Mouse (Mus musculus) E14TG2a.4 (cell line): ENCODE data around the gene Usp49.
"Not testable (repeated sequence)": the region's sequence is repeated elsewhere in the genome, so short reads cannot be mapped to it uniquely, and the experiment has no call there.

Experiments
- H3K27me3 ChIP-seq: 2 replicates; pipeline ENCODE4 v1.6.1; 2014; ENCODE audit warnings: low read length, control low read depth; ENCODE audit not compliant: insufficient read depth
- H3K36me3 ChIP-seq: 2 replicates; pipeline ENCODE4 v1.6.1; 2014; ENCODE audit warnings: low read length, control low read depth; ENCODE audit not compliant: insufficient read depth
- H3K4me1 ChIP-seq: replicated peaks from 2 replicates; pipeline ENCODE4 v1.6.1; 2014; ENCODE audit warnings: low read depth, low read length, control low read depth
- H3K4me3 ChIP-seq: replicated peaks from 2 replicates; pipeline ENCODE4 v1.5.1; 2014; ENCODE audit warnings: mild to moderate bottlenecking, low read length
- H3K9me3 ChIP-seq: 2 replicates; pipeline ENCODE4 v1.6.1; 2014; ENCODE audit warnings: low read length, control low read depth
- CTCF ChIP-seq: conservative IDR thresholded peaks from 2 replicates; pipeline ENCODE4 v1.5.1; 2014; ENCODE audit warnings: low read length
- NANOG ChIP-seq: IDR thresholded peaks from 2 replicates; pipeline ENCODE4 v1.6.1; 2014; ENCODE audit warnings: borderline replicate concordance, low read length, mixed read lengths
- POU5F1 ChIP-seq: IDR thresholded peaks from 2 replicates; pipeline ENCODE4 v1.6.1; 2014; ENCODE audit warnings: low read length, borderline replicate concordance

The Usp49 gene

GRCm38 (mm10) chr17:47616652-47617051 is 13.8 kb upstream of the Usp49 start:
- peaks cover 58% of the 10 kb centered on the region for H3K4me1 ChIP-seq
- H3K36me3 ChIP-seq = peaks cover 91% of the 10 kb centered on the region
- no peaks in the 10 kb centered on the region for H3K27me3 ChIP-seq
- no peak overlapping the region for H3K4me3 ChIP-seq
- H3K9me3 ChIP-seq = no peaks in the 10 kb centered on the region
- TF ChIP-seq POU5F1 (no peak), CTCF (no peak)

GRCm38 (mm10) chr17:47617605-47618307 is 12.7 kb upstream of the Usp49 start:
- no peaks in the 10 kb centered on the region for H3K27me3 ChIP-seq
- peaks cover 58% of the 10 kb centered on the region for H3K4me1 ChIP-seq
- H3K4me3 ChIP-seq = no peak overlapping the region
- H3K9me3 ChIP-seq = no peaks in the 10 kb centered on the region
- peaks cover 98% of the 10 kb centered on the region for H3K36me3 ChIP-seq
- no peak for TF ChIP-seq NANOG
- TF ChIP-seq POU5F1 = no peak

- no peaks in the 10 kb centered on the region for H3K9me3 ChIP-seq
- no peak overlapping the region for H3K4me3 ChIP-seq
- H3K4me1 ChIP-seq = peaks cover 57% of the 10 kb centered on the region
- H3K27me3 ChIP-seq = no peaks in the 10 kb centered on the region
- TF ChIP-seq POU5F1 = no peak
- H3K36me3 ChIP-seq = peaks cover 98% of the 10 kb centered on the region
Measured at GRCm38 (mm10) chr17:47618556-47619311, 11.8 kb upstream of the Usp49 start.

GRCm38 (mm10) chr17:47622912-47623554 is 7.5 kb upstream of the Usp49 start:
- Histone ChIP-seq H3K9me3 (no peaks in the 10 kb centered on the region), H3K4me3 (no peak overlapping the region), H3K36me3 (peaks cover 89% of the 10 kb centered on the region), H3K27me3 (no peaks in the 10 kb centered on the region), H3K4me1 (peaks cover 54% of the 10 kb centered on the region)
- TF ChIP-seq POU5F1 (no peak), NANOG (no peak), CTCF (no peak)

- Histone ChIP-seq H3K4me1 (peaks cover 56% of the 10 kb centered on the region), H3K36me3 (peaks cover 74% of the 10 kb centered on the region)
- H3K27me3 ChIP-seq, H3K9me3 ChIP-seq, H3K4me3 ChIP-seq: not testable (repeated sequence)
Measured at GRCm38 (mm10) chr17:47624572-47624971, 5.9 kb upstream of the Usp49 start.

GRCm38 (mm10) chr17:47625088-47625487 is 5.4 kb upstream of the Usp49 start:
- peaks cover 53% of the 10 kb centered on the region for H3K4me1 ChIP-seq
- TF ChIP-seq POU5F1 = no peak
- TF ChIP-seq NANOG = no peak
- TF ChIP-seq CTCF = no peak

GRCm38 (mm10) chr17:47626031-47626430 is 4.5 kb upstream of the Usp49 start:
- Histone ChIP-seq H3K36me3 (peaks cover 61% of the 10 kb centered on the region), H3K4me3 (no peak overlapping the region), H3K9me3 (no peaks in the 10 kb centered on the region), H3K4me1 (peaks cover 56% of the 10 kb centered on the region), H3K27me3 (peaks cover 6% of the 10 kb centered on the region)
- TF ChIP-seq POU5F1 (no peak), CTCF (no peak), NANOG (no peak)

More at GRCm38 (mm10) chr17:47625088-47625487, 5.4 kb upstream of the Usp49 start:
- no peaks in the 10 kb centered on the region for H3K9me3 ChIP-seq
- no peaks in the 10 kb centered on the region for H3K27me3 ChIP-seq
- no peak overlapping the region for H3K4me3 ChIP-seq
- peaks cover 69% of the 10 kb centered on the region for H3K36me3 ChIP-seq

- Histone ChIP-seq H3K27me3 (peaks cover 11% of the 10 kb centered on the region), H3K4me1 (peaks cover 41% of the 10 kb centered on the region), H3K4me3 (peak overlapping the region; percentile 87; the same call in 1 of the 2 replicates), H3K9me3 (no peaks in the 10 kb centered on the region), H3K36me3 (peaks cover 43% of the 10 kb centered on the region)
- TF ChIP-seq NANOG = no peak
- no peak for TF ChIP-seq CTCF
Measured at GRCm38 (mm10) chr17:47627791-47628190, 2.7 kb upstream of the Usp49 start.
